Mouse (Mus musculus) urinary bladder, postnatal 10 days (tissue): ENCODE results near the gene Pds5a.
"Not testable (repeated sequence)": the region's sequence is repeated elsewhere in the genome, so short reads cannot be mapped to it uniquely, and the experiment has no call there.

ENCODE experiments used
- DNase-seq: peaks from one replicate; pipeline ENCODE4 v3.0.0; 2022; ENCODE audit warnings: low spot score

Pds5a gene

GRCm38 (mm10) chr5:65697836-65698758 lies at the start of gene Pds5a:
Pds5a (minus strand) TSS chr5:65698273.
- peak; percentile 54 for DNase-seq

GRCm38 (mm10) chr5:65746908-65747307 lies 48.8 kb upstream of the Pds5a start:
- no peak for DNase-seq

- no peak for DNase-seq
Measured at GRCm38 (mm10) chr5:65739366-65739765, 41.3 kb upstream of the Pds5a start.

- DNase-seq: no peak
Measured at GRCm38 (mm10) chr5:65735601-65736000, 37.5 kb upstream of the Pds5a start.

GRCm38 (mm10) chr5:65731173-65732007 lies 33.3 kb upstream of the Pds5a start:
- DNase-seq: no peak

- no peak for DNase-seq
Measured at GRCm38 (mm10) chr5:65724311-65725054, 26.4 kb upstream of the Pds5a start.

GRCm38 (mm10) chr5:65718368-65718767 lies 20.3 kb upstream of the Pds5a start:
- DNase-seq: no peak

GRCm38 (mm10) chr5:65717903-65718211 lies 19.8 kb upstream of the Pds5a start:
- DNase-seq: not testable (repeated sequence)

GRCm38 (mm10) chr5:65717063-65717902 lies 19.2 kb upstream of the Pds5a start:
- no peak for DNase-seq

- no peak for DNase-seq
Measured at GRCm38 (mm10) chr5:65715084-65715483, 17.0 kb upstream of the Pds5a start.

- DNase-seq: no peak
Measured at GRCm38 (mm10) chr5:65711463-65711862, 13.4 kb upstream of the Pds5a start.

GRCm38 (mm10) chr5:65710267-65710666 lies 12.2 kb upstream of the Pds5a start:
- no peak for DNase-seq

GRCm38 (mm10) chr5:65706979-65707378 lies 8.9 kb upstream of the Pds5a start:
- no peak for DNase-seq

- DNase-seq: no peak
Measured at GRCm38 (mm10) chr5:65706171-65706570, 8.1 kb upstream of the Pds5a start.

GRCm38 (mm10) chr5:65704765-65705678 lies 6.9 kb upstream of the Pds5a start:
- DNase-seq: no peak

GRCm38 (mm10) chr5:65703261-65703660 lies 5.2 kb upstream of the Pds5a start:
- no peak for DNase-seq

GRCm38 (mm10) chr5:65700102-65700501 lies 2.0 kb upstream of the Pds5a start:
- no peak for DNase-seq

GRCm38 (mm10) chr5:65699146-65699545 lies 1.1 kb upstream of the Pds5a start:
- DNase-seq: no peak

- DNase-seq: no peak
Measured at GRCm38 (mm10) chr5:65698759-65699136, 675 bp upstream of the Pds5a start.

- no peak for DNase-seq
Measured at GRCm38 (mm10) chr5:65697486-65697835, 612 bp downstream of the Pds5a start.
